Mouse (Mus musculus) lung, adult 18-20 months (tissue): ENCODE results near the gene Ice1.

ENCODE experiments used
- DNase-seq, 2 experiments: peaks; one replicate each; pipeline ENCODE4 v3.0.0; 2022; ENCODE audit warnings: mixed read lengths in 2 of 2

Gene Ice1

DNA sequence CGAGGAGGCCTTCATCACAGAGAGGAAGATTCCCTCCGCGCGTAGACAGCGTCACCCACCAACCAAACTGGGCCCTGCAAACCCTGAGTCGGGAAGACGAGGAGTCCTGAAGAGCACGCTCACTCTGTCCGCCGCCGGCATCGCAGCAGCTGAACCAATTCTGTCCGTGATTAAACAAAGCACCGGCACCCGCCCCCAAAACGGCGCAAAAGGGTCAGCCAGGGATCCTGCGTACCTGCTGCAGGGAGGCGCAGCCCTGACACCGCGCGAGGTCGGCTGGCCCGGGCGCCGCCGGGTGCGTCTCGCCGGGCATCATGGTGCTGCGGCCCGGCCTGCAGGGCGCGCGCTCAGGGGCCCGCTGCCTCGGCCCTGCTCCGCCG, at the start of gene Ice1:
Gene Ice1, minus strand, starts transcription at position 353 of the 380 bp plus-strand sequence.
- DNase-seq: no peak

DNA sequence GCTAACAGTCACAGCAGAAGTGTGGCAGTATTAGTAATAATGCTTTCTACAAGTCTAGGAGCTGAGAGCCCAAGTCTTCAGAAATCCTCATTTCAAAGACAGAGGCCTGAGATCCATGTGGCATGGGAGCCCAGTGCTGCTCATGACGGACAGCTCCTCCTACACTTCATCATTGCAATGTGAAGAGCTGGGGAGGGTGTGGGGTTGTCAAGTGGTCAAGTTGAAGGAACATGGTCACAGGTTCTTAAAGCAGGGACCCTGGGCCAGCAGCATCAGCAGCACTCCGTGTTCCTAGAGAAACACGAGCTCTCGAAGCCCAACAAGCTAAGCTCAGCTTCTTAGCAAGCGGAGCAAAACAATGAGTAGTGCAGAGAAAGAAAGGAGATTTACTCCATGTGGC, 48.4 kb upstream of the Ice1 start:
- DNase-seq: no peak

DNA sequence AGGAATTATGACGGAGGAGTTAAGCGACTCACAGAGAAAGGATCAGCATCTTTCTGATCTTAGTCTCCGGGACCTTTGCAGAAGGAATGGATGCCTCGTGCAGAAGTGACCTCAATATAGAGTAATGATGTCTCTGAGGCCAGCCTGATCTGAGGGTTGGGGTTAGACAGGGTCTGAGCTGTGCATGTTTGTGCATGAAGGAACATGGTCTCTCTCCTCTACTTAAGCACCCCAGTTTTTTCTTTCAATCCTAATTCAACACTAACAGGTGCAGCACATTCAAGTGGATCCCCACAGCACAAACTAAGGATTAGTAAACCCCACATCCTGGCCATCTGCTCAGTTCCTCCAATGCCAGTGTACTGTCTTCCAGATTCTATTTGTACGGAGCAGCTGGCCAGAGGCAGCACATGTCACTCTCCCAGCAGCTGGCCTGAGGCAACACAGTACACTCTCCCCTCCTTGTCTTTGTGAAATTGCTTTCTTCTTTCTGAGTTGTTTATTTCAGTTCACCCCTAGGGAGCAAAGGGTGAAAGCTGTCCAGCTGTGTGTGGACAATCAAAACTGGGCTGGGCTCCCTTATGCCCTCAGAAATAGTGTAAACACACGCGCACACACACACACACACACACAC, 47.7 kb upstream of the Ice1 start:
- peak in 1 of 2 experiments; percentile 9 for DNase-seq

DNA sequence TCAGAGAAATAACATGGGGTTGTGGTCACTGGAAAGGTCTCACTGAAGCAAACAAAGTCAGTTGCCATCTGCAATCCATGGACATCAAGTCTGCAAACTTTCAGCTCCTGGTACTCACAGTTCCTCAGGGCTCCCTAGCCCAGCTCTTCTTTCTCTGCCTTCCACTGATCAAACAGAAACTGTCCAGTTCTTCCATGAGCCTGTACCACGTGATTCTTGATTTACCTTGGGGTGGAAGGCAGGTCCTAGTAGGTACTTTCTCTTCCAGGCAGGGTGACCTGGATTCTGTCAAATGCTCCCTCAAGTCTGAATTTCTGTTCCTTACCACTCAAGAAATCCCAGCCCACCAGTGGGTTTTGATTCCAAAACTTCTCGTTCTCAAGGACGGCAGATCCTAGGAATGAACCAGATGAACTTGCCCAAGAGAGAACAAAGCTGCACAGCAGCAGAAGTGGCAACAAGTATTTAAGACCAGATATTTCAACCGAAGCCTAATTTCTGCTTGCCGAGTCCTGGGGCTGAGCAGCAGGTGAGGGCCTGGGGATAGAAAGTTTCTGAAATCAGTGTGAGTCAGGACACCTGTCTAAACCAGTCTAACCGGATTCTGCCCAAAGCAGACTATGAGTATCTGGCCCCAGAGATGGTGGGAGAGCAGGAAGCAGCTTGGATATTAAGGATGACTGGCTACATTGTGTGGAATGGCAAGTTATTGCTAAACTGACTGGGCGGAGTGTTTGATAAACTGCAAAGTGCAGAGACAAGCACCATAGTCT, 44.2 kb upstream of the Ice1 start:
- DNase-seq: peak; percentile 4 to 43

DNA sequence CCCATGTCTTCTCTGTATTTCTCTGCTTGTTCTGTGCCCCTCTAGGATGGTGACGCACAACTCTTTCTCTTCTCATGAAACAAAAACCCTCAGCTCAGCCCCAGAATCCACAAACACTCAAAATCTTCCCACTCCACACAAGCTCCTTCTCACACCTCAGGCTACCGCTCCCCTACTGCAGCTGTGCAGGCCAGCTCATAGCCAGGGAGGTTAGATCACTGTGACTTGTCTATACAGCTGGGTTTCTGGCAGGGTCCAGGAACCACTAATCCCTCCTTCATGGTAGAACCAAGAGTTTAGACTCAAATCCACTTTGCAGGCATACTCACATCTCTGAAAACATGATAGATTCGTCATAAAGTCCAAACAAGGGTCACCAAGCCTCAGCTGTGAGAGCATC, 42.9 kb upstream of the Ice1 start:
- no peak for DNase-seq

DNA sequence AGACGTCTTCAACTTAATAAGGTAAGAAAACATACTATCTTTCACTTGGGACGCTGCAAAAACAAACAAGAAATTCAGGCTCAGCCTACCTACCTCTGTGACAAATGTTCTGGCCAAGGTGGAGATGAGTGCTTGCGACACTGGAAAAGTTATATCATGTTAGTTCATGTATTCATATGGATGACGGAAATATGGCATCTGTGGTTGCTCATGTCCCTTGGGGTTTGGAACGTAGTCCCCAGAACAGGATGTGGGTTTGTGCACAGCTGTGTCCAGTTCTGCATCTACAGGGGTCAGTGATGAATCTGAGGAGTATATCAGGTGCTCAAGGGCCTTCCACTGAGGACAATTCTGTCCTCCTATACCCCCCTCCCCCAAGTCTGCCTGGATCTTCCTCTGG, 40.3 kb upstream of the Ice1 start:
- no peak for DNase-seq

DNA sequence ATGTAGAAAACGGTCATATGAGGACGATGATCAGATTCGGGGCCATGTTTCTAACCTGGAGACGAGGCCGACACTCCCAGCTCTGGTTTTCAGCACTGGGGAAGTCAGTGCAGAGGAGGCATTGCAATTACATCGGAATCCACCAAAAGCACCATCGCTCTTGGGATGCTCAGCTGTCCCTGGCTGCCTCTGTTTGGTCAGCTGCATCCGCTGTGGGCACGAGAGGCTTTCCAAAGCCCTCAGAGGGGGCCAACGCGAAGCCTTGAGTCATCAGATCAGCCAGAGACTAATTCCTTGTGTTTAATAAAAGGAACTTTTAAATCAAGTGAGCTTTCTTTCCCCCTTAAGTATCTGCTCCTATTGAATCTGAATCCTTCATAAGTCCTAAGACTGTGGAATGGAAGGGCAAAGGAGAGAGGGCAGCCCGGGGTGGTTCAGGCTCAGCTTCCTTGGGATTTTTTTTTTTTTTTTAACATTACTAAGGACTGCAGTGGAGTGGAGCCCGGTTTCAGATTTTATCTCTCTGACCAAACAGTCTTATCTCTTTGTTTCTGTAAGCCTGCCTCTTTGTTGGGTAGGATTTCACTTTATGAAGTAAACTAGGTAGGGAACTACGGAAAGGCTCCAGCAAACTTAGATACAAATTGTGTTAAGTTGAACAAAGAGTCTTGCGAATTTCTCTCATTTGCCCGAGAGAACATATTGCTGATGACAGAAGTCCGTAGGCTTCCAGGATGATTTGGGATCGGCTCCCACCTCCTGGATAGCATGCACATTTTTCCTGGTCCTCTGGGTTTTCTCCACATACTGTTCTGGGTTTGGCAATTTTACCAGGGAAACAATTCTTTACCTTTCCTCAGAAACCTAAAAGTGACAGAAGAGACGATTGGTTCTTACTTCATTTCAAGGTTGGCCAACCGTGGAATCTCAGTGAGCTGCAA, 39.1 kb upstream of the Ice1 start:
- no peak for DNase-seq

DNA sequence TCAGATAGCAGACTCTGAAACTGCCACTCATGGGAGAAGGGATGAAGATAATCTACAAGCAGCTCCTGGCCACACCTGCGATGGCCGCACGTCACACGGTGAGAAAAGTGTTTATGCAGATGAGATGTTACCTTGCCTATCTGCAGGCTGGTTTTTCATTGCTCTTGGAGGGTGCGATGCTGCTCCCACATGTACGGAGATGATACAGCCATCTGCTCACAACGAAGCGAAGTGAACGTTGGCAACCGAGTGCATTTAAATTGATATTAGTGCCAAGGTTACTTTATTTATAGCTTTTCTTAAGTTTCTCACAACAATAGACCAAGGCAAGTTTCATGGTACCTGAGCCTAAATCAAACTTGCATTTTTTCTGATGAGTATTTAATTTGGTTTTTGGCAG, 37.6 kb upstream of the Ice1 start:
- no peak for DNase-seq

DNA sequence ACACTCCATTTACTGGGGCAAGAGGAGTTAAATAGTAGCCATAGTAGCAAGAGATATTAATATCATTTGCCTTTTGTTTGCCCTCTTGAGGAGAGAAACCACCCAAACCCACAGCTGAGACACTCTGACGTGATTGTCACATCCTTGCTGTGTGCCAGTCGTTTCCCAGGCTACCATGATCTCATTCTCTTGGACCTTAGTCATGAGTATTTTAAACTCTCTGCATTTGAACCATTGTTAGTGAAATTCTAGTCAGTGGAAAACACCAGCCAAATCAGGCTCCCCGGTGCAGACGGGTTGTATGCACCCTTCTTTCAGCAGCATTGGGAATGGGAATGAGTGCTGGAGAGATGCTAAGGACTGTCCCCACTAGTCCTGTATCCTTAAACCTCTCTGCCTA, 32.6 kb upstream of the Ice1 start:
- DNase-seq: no peak

DNA sequence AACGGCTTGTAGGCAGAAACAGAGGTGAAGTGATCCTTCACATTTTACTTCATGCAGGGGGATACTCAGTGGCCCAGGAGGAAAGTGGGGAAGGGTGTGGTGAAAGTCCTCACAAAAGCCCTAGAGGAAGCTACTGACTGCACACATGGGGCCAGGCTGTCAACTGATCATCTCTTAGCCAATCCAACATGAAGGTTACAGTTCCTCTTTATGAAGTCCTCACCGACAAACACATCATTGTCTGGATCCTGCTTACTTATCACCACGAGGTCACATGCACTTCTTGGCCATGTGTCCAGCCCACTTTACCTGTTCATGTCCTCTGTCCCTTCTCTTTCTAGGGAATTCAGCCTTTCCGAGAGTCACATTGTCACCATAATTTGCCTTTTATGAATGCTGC, 22.3 kb upstream of the Ice1 start:
- no peak for DNase-seq

DNA sequence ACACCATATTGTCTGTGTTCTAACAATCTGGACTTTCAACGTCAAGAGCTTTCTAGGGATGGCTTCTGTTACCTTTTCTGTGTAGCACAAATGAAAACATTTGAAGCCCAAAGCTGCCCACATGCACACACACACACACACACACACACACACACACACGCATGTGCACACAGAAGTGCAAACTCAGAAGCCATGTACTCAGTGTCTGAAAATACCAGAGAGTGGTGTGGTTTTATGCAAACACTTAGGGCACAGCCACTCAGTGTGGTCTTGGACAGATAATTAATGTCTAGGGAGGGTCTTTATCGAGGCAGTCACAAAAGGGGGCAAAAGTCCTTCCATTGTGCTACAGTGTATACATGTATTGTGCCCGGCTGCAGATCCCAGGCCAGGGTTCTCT, 19.3 kb upstream of the Ice1 start:
- DNase-seq: no peak

DNA sequence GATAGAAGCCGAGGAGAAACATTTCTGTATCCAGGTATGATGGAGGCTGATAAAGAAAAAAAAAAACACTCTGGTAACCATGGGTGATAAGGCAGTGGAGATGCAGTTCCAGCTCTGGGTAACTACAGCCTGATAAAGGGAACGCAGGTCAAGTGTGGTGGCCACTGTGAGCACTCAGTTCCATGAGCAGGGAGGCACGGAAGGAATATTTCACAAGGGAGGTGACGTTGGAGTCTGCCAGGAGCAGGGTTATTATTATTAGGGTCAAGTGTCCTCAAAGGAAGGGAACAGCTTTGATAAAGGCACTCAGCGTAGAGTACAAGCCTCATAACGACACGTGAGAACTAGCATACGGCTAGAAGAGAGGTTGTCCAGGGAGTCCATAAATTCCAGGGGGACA, 18.9 kb upstream of the Ice1 start:
- peak; percentile 80 to 89 for DNase-seq

DNA sequence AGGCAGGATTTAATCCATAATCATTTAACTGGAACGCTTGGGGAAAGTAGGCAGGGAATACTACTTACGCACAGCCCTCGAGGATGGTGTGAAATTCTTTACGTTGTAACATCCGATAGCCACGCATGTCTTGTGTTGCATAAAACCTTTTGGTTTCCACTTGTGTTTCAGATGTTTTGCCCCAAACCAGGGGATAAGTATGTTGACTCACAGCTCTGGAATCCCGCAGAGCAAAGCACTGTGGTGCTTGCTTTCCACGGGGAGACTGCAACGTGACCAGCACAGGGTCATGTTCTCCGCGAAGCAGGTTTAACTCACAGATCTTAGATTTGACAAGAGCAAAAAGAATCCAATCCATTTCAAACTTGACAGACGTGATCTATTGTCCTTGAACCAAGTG, 18.1 kb upstream of the Ice1 start:
- DNase-seq: peak; percentile 55 to 72

DNA sequence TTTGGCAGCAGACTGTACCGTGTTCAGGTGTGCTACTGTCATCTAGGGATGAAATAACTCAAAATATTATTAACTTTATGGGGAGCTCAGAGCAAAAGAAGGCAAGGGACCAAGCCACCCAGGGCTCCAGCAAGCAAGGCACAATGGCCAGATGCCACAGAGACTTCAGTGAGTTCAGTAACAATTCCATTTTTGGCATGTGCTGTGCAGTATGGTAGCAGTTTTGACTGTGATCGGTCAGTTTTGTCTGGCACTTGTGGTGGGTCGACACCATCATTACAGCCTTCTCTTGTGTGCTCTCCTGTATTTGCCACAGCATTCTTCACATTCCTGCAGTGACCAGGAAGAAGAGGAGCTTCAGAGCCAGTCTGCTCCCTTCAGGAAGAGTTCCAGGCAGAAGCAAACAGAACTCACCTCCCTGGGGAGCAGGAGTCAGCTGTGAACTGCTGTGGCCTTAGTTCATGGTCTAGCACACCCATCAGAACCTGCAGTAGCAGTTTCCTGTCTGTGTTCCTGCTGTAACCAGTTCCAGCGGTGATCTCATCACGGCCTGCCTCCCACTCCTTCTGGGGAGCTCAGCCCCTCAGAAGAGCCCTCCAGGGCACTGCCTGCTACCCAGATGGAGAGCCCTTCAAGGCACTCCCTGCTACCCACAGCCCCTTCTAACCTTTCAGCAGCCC, 16.8 kb upstream of the Ice1 start:
- DNase-seq: peak; percentile 55 to 75

DNA sequence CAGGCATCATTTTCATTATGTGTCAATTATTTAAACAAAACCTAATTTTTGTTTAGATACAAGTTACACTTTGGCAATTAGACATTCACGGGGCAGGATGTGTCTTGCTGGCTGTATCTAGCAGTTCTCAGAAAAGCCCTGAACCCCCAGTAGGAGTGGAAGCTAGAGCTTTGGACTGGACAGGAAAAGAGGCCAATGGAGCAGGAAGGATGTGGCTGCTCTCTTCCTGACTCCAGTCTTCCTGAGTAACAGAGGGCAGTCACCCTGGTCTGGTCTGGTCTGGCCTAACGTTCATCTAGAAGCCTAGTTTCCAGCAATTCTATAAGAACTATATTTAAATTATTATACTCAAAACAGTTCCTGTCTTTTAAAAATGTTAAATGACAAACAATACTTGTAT, 16.0 kb upstream of the Ice1 start:
- DNase-seq: no peak

DNA sequence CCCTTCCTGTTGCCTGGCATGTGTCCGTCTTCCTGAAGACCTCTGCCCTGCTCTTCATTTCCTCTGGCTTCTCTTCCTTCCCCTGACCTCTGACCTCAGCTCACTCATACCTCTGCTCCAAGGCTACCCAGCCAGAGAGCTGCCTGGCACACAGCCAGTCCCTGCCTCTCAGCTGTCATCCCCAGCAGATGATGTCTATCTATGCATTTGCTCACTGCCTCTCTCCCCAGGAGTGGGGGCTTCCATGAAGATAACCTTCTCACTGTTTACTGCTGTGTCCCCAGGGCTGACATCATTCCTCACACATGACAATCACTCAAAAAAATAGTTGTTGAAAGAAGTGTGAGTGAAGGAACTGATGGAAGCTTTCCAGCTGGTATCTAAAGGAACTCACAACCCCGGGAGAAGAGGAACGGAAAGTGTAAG, 12.6 kb upstream of the Ice1 start:
- DNase-seq: no peak

DNA sequence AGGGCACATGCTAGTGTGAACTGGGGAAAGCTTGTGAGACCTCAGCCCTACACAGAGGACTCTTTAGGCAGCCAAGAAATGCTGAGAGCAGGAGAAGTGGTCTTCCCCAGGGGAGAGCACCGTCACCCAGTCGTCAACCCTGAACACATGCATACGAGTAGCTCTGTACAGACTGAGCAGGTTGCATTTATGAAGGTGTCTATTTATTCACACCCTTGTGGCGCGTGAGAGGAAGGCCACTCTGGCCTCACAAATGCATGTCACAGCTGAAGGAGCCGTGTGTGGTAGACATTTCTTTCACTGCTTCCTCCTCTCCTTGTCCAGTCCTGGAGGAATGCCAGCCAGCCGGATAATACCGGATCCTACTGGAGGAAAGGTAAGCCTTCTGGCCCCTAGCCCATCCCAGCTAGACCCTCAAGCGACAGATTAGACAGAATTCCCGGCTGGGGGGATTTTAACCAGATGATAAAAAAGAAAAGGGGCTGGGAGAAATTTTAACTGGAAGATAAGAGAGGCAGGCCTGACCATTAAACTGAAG, 8.6 kb upstream of the Ice1 start:
- DNase-seq: no peak

DNA sequence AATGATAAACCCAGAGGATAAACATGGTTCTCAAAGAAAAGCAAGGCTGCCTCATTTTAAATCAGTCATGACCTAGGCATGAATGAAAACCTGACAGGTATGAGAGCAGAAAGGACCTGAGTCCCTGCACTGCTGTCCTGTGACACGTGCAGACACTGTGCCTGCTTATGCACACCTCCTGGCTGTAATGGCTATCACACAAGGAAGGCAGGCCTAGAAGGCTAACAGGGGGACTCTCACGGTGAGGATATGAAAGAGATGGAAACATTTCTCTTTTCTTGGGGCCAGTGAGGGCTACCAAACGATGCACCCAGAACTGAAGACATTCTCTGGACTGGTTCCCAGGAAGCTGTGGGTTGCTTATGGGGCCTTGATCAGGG, 6.6 kb upstream of the Ice1 start:
- DNase-seq: no peak

DNA sequence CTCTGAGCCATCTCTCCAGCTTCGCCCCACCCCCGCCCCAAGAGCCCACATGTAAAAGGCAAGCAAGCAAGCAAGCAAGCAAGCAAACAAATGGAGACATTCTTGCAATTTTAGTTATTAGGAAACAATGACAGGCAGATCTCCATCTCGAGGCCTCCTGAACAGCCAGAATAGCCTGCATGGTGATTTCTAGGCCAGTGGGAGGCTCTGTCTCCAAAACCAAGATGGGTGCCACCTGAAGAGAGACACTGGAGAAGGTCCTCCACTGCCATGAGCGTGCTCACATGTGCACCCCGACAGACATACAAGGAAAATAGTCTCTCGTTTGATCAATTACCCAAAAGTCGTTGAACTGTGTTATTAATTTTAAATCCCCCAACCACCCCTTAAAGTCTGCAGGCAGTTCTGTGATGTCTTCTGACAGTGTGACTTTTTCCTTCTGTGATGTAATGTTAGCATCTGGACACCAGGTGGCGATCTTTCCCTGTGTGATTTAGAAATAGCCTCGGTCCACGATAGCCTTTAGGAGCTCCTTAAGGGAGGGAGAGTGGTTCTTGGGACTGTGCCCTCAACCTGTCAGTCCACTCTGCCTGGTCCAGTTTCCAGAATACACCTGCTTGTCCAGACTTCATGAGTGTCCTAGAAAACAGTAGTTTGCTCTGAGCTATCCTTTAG, 6.1 kb upstream of the Ice1 start:
- peak; percentile 46 to 62 for DNase-seq

DNA sequence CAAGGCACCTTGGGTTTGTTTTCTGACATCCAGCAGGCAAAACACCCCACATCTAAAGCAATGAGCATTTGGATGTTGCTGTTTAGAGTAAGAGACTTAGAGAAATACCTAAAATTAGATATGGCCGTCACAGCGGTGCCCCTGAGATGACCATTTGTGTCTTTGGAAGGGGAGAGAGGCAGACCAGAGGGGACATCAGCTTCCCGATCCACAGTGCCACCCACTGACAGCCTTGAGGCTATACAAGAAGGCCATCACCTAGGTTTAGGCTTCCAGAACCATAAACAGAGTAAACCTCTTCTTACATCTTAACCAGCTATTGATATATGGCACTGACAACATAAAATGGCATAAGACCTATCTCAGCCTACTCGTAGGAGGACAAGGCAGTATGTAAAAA, 4.5 kb upstream of the Ice1 start:
- no peak for DNase-seq

DNA sequence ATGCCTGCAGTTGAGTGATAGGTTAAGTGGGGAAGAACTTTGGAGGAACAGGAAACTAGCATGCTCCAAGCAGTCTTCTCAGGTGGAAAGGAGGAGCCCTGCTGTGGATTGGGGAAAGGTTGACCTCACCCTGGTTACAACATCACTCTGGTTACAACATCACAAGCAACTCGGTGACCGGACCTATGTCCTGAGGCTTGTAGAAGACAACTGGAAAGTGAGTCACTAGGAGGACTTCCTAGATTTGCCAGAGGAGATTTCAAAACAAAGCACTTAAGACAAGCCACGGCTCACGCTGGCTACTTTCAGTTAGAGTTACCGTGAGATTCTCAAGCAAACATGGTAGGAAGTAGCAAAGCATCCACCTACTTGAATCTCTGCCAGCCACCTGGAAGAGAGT, 3.9 kb upstream of the Ice1 start:
- DNase-seq: peak; percentile 58 to 78

DNA sequence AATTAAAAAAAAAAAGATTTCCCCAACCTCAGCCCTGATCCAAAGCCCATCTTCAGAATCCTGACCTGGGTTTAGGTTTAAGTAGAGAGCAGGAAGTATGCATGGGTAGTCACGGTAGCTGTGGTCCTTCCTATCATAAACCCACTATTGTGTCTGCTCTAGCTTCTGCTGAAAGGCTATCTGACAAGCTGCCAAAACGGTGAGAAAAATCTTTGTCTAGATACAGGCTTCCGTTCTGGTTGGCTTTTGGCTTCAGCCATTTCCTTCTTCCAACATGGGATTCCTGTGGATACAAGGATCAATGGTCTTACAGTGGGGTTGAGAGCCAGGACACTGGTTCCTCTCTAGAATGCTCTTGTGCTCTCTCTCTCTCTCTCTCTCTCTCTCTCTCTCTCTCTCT, 2.2 kb upstream of the Ice1 start:
- no peak for DNase-seq
